Mouse (Mus musculus): ENCODE measurements around the gene Ttc8.
"Not testable (repeated sequence)": the region's sequence is repeated elsewhere in the genome, so short reads cannot be mapped to it uniquely, and the experiment has no call there.

Gene Ttc8

DNA sequence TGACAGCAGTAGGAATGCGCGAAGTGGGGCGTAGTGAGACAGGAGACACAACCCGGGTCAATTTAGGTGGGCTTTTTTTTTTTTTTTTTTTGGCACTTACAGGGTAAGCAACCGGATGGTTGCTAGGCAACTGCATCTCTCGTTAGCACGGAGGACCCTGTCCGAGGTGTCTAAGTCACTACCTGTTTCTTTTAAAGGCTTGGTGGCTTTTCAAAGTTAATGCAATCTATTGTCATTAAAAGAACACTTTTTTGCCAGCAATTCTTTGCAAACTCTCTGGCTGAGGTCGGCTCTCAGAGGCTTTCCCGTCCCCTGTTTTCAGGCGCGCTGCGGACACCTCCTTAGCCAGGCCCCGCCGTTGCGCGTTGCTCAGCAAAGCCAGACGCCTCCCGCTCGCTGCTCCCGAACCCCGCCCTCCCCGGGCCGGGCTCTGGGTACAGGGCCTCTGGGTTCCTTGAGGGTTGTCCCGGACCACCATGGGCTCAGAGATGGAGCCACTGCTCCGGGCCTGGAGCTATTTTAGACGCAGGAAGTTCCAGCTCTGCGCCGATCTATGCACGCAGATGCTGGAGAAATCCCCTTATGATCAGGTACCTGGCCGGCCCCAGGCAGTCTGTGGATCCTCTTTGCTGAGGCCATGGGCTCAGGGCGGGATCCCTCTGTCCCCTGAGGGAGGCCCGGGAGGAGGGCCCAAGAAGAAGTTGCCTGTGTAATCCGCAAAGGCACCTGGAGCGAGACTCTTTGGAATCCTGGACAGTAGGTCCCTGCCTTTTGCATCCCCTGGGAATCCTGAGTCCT lies at the start of gene Ttc8:
Ttc8 (plus strand) TSS at position 381 of the 798 bp plus-strand sequence.
- peak; percentile 91 for DNase-seq

DNA sequence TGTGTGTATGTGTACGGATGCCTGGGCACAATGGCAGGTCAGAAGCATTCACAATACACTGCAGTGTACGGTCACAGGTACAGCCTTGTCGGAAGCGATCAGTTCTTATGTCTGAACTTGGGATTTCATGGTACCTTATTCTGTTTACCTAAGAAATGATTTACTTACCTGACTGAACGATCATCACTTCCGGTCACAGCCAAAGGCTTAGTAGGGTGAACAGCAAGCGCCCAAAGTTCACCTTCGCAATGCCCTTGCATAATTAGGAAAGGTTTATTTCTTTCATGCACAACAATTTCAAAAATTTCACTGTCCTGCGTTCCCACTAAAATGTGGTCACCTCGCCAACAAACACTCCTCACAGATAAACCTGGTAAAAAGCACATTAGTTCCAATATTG lies 47.5 kb upstream of the Ttc8 start:
- DNase-seq: peak; percentile 21

DNA sequence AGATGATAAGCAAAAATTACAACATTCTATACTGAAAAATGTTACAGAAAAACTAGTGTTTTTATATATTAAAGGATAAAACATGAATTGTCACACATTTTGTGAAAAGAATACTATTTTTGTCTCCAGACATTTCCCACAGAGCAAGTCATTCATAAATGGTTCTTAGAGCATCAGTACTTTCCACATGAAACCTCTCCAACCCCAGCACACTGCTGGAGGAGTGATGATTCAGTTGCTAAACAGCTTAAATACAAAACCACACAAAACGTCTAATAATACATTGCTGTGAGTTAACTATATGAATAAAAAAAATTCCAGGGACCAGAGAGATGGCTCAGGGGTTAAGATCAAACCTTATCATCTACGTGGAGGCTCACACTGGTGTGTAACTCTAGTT lies 45.2 kb upstream of the Ttc8 start:
- no peak for DNase-seq

DNA sequence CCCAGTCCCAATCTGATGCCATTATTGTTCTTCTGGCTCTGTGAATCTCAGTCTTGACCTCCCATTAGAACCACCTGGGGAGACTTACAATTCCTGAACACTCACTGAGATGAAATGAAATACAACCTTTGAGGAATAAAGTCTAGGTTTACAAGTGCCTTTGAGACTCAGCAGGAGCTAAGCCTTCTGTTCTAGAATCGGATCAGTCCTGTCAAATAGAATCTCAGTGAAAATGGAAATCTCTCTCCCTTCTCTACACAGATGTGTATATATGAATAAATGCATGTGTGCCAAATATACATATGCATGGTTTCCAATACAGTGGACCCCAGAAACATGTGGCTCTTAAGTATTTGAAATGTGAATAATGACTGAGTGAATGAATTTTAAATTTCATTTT lies 41.7 kb upstream of the Ttc8 start:
- DNase-seq: no peak

DNA sequence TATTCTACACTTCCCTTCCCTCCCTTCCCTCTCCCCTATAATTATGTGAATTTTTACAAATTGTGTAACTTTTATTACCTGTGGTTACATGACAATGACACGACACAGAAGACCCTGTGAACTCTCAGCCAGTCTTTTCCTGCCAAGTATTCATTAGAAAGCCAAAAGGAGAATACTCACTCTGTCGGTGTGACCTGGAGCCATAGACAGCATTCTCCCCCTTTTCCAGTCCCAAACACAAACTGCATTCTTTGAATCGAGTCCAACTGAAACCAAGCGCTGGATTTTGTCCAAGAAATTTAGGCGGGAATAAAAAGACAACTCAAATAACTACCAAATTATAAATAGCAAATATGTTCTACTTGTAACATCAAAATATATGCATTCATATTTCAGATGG lies 38.6 kb upstream of the Ttc8 start:
- DNase-seq: no peak

DNA sequence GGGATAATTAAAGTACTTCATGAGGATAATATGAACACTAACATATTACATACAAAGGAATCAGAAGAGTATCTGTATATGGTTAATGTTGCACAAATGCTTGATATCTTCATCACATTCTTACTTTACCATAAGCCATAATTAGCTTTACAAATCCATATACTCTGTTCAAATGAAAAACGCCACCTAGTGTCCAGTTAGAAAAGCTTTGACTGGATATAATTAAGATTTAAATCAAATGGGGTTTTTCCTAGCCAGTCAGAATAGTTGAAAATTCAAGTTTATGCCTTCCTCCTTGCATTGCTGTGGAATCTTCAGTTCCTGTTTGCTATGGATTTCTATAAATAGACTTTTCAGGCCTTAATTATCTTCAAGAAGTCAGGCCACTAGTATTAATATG lies 35.9 kb upstream of the Ttc8 start:
- DNase-seq: no peak

DNA sequence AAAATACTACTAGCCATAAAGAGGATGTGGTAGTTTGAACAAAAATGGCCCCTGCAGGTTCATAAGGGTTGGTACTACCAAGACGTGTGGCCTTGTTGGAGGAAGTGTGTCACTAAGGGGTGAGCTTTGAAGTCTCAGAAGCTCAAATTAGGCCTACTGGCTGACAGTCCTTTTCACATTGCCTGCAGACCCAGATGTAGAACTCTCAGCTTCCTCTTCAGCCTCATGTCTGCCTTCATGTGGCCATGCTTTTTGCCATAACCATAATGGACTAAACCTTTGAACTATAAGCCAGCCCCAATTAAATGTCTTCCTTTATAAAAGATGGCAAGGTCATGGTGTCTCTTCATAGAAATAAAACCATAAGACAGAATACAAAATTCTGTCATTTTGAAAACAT lies 23.6 kb upstream of the Ttc8 start:
- DNase-seq: no peak

DNA sequence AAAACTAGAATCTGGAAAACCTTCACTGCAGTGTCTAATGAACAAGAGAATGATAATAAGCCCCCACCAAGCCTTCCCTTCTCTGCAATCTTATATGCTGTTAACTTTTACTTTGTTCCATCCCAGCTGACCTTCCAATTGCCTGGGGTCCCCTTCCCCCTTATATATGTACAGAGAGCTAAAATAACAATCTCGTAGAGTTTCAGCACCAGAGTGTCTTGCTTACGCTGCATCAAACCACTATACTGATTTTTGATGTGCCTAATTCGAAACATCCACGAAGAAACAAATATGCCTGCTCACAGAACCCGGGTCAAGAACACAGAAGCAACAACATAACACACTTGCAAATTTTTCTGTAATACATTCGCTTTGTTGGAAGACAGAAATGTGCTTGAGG lies 20.7 kb upstream of the Ttc8 start:
- DNase-seq: no peak

DNA sequence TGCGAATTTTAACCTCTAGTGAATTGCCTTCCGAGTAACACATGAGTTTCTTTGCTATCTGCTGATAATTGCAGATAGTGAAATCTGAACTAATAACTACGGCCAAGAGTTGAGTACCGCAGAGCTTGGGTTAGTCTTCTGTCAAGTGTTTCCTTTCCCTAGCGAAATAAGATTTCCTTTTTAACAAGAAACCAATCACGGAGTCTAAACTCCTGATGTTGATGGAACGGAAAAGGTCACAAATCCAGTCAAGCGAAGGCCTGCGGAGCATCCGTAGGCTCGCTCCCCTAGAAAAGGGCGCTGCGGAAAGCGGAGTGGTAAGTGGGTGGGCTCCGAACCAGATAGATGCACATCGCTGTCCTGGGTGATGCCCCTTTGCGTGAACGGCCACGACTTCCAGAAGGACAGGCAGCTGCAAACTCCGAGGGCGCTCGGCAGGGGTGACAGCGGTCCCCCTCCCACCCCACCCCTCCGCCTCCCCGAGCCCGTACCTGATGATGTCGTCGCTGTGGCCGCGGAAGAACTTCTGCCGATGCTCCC lies 20.0 kb upstream of the Ttc8 start:
- DNase-seq: peak; percentile 5

DNA sequence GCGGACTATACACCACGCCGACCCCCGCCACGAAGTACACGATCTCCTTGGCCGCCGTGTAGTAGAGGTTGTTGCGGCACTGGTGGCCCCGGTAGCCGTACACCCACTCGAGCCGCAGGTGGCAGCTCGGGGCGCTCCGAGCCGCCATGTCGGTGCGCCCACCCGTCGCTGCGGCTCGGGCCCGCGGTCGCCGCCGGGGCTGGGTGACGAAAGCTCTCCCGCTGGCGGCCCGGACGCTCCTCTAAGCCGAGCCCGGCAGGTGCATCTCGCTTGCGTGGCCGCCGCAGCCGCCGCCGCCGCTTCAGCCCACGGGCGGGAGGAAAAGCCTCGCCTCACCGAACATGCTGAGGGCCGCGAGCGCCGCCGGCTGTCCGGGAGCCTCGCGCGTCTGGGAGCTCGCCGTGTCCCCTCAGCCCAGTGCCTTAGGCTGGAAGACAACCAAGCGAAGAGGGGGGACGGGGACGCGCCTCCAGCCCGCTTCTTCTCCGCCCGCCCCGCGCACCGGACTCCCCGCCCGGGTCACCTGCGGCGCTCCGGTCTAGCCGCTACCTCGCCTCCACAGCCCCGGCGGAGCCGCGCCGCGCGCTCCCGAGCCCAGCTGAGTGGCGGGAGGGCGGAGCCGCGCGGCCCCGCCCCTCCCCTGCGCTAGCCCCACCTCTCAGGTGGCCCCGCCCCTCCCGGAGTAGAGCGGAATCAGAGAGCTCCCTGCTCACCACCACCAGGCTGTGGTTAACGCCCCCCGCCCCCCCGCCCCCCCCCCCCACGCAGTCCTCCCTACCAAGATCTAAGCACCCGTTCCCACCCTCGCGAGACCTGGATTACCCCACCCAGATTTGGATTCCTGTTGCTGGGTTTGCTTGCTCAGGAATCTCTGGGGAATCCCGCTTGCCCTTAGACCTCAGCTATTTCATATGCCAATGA lies 19.2 kb upstream of the Ttc8 start, which contains the start of gene Eml5:
Eml5 (minus strand) TSS at position 604 of the 921 bp plus-strand sequence.
- peak; percentile 77 for DNase-seq

DNA sequence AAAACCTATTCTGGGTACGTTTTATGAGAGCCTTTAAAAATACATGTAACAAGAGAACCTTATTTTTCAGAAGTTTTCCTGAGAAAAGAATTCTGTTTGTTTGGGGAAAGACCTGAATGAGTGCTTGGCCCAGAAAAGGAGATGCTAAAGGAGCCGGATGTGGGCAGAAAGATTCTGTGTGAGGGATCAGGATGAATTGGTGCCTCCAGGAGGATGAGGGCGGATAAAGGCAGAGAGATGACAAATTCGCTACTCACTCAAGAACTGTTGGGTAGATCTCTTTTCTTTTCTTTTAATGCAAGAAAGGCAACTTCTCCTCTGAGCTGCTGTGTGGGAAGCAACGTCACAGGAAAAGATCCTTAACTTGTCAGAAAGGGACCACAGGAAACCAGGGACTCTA lies 14.9 kb upstream of the Ttc8 start:
- DNase-seq: no peak

DNA sequence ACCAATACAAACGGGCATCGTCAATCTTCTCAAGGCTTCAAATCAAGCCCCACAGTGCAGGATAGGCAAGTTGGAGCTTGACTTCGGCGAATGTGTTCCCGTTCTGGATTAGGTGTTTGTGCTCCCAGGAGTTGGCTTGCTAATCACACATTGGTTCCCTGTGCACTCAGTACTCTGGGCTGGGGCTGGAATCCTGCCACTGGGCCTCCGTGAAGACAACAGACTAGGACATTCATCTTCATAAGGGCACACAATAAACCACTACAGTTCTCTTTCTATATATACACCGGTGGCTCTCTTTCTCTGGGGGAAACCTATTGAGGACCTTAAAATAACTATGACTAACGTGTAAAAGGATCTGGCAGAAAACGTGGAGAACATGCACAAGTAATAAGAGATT lies 10.3 kb upstream of the Ttc8 start:
- no peak for DNase-seq

DNA sequence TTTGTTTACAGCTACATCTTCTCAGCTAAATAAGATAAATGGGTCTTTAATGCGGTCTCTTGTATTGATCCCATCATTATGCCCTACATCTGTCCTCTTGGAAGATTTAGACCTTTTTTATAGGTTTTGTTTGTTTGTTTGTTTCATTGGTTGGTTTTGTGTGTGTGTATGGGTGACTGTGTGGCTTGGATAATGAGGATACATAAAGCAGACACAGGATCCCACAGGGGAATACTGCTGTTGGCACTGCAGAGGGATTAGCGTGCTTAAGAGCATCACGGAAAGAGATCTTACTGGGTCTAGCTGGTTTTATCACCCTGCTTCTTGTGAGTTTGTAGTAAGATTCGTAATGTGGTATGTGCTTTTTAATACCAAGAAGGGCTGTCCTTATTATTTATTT lies 10.8 kb downstream of the Ttc8 start:
- DNase-seq: no peak

DNA sequence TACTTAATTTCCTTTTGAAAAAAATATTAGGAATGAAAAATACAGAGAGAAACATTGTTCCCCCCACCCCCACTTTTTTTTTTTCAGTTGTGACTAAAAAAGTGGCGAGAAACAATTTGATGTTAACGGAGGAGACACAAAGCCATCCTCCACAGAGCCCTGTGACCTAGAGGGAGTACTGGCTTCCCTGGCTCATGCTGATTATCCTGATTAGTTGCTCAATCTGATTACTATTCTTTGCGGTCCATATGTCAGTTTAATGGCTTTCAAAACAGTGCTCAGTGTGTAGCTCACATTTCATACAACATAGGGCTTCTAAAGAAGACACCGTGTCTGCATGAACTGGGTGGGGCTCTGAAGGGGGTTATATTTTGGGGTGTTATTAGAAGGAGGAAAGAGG lies 12.1 kb downstream of the Ttc8 start:
- no peak for DNase-seq

DNA sequence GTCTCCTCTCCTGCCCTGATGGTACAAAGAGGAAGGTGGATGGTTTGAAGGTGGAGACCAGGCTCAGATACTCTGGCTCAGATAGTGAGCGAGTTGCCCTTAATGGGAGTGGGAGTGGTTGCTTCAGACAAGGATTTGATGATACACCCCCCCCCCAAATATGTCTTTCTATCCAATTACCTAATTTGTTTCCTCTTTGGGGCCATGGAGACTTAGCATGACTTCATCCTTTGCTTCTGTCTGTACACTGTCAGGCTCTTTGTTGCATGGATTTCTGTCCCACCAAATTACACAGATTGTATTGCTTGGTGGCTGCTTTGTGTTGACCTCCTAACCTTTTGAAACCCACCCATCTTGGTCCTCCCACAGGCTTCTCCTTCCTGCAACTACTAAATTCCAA lies 12.5 kb downstream of the Ttc8 start:
- DNase-seq: no peak

DNA sequence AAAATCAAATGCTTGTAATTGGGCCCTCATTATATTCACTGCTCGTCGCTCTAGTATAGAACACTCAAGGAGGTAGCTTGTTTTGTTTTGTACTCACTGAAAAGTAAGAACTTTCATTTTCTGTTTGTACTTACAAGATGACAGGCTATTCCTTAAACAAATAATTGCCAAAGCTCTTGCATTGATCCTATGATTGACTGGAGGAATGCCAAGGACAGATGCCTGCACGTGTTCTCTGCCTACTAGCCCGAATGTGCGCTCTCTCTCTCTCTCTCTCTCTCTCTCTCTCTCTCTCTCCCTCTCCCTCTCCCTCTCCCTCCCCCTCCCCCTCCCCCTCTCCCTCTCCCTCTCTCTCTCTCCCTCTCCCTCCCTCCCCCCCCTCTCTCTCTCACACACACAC lies 30.9 kb downstream of the Ttc8 start:
- DNase-seq: not testable (repeated sequence)

DNA sequence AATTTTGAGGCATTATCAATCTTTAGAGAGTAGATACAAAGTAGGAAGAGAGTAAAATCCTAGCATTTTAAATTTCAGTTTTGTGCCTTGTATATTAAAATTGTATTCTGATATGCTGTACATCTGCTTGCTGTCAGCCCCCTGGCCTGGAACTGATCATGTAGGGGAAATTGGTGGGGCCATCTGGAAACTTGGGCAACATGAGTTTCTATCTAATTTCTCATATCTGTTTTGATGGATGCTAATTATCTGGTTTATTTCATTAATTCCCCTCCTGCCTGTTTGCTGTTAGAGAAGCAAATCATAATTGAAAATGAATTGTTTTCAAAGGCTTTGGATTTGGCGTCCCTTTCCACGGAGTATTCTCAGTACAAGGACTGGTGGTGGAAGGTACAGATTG lies 36.6 kb downstream of the Ttc8 start:
- DNase-seq: no peak

DNA sequence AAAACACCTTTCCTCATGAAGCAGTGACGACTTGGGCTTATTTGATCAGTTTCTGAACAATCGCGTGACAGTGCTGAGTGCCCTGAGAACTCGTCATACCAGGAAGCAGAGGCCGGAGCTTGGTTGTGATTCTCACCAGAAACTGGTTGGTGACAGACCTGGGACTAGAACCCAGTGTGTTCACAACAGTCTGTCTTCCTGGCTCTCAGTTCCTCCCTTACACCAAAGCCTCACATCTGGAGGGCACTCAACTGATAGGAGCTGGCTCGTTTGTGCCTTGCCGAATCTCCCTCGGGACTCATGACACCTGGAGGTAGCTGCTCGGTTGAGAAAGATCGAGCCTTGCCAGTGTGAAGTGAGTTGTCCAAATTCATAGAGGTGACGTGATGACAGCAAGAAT lies 37.1 kb downstream of the Ttc8 start:
- no peak for DNase-seq

DNA sequence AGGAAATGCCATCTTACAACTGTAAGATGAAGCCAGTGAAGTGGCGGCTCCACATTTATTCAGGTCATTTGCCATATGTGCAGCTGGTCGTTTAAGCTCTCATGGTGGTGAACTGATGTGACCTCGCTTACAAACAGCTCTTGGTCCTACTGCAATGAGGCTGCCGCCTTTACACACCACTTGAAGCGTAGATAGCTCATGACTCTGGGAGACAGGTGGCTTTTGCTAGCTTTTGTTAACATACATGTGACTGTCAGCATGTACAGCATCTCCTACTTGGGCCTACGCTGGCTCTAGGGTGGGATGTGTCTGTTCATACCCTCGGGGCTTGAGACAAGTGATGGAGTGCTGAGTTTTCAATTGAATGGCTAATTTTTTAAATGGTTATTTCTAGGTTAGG lies 40.6 kb downstream of the Ttc8 start:
- DNase-seq: no peak

DNA sequence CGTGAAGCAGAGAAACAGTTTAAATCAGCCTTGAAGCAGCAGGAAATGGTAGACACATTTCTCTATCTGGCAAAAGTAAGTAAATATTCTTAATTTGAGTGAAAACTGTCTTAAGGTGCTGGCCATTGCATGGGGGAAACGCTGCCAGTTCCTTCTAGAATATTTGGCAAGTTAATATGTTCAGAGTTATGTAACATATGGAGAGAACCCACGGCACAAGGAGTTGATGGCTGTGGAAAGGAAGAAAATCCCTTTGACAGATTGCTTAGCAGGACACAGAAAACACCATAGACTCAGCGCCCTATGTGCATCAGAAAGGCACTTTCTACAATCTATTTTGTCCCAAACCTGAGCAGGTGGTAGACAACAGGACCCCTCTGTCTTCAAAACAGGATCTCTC lies 41.0 kb downstream of the Ttc8 start:
- DNase-seq: no peak

DNA sequence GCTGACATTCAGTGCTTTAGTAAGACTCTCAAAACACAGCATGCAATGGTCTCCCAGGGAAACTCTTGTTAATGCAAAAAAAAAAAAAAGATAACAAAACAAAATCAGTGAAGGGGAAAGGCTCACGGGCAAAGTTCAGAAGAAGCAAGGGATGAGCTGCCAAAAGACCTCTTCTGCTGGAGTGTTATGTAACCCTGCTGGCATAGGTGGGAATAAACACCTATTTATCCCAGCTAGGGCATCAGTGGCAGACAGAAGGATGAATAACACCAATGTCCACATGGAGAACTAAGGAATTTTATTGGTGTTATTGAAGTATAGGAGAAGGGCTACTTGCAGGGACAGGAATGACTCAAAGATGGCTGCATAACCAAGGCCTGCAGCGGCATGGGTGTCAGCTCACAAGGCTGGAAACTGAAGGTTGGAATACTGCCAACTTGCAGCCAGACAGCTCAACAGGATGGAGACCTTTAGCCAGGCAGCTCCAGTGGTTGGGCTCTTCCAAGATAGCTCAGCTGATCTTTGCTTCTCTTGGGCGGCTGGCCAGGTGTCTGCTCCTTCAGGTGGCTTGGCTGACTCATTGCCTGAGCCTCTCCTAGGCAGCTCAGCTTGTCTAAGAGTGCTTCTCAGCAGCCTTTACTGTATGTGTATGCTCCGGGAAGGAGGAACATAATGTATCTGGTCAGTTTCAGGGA lies 45.2 kb downstream of the Ttc8 start:
- DNase-seq: peak; percentile 88

DNA sequence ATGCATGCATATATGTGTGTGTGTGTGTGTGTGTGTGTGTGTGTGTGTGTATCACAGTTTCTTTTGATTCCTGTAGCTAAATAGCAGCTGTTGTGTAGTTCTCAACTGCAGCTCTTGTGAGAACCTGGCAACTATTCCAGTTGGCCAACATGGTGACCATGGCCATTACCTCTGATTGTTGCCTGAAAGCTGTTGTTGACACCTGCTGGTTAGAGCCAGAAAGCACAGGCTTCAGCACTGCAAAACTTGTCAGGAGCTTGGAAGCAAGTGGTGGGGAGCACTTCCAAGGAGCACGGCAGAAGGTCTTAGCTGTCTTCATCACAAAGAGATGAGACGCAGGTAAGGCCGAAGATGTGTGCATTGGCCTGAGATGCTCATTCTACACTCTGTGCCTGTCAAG lies 51.9 kb downstream of the Ttc8 start:
- no peak for DNase-seq

DNA sequence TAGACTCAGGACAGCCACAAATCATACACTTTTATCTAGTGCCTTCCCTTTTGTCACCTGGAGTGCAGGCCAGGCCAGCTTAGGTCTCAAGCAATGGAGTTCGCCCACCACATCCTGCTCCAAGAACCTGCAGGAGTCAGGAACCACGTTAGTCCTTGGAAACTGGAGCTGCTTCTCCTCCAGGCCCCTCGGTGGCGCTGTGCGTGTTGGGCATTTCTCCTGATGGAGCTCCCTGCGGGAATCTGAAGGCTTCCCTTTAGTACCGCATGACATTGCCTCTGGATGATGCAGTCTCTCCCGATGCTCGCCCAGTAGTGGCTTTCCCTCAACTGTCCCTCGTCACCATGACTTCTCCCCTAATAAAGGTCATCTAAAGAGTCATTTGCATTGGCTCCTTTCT lies 53.1 kb downstream of the Ttc8 start:
- no peak for DNase-seq
